In the genomic region with DNA sequence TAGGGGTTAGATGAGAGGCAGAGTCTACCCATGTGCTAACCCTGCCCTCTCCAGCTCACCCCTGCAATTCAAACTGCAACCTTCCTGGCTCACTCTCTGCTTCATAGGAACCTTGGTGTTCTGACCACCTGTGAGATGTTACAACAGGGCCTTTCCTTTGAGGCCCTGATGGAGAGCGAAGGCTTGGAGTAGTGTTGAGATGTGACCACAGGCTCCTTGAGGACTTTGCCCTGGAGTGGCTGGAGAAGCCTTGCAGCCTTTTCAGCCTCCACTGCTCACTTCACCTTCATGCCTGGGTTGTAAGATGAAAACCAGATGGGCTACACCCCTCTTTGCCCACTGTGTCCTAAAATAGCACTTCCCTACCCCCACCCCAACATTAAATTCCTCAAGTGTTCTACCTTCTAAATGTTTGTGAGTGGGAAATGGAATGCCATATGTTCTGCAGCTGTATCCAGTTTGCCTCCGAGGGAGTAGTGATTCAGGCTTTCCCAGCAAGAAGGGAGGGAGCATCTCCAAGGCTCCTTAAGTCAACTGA, we compare ENCODE assay signal across 11 mouse cellular contexts. TPM values are rescaled to one million over a fixed set of nuclear protein-coding genes. Genes with fewer than 3 reads are reported as not detected.
DNase-seq lines count a peak whose midpoint lies in the region; ATAC-seq and TF ChIP-seq lines count a peak whose summit lies in the region.
"Had no signal": no experiment of that assay in that cellular context is flagged by ENCODE, and none has a peak within 500 bp of the region (broad histone marks: within the 10 kb centered on the region; RNA-seq: fewer than 3 reads in every experiment).

No protein-coding gene starts in this region.

- peak overlapping the region; percentile 54 for H3K27ac ChIP-seq in intestine, embryonic 14.5 days (ENCODE audit: low read depth)
- H3K27ac ChIP-seq in intestine, postnatal 0 days (ENCODE audit: low read depth, low read length): no peak overlapping the region
- peak overlapping the region; percentile 88 for H3K27ac ChIP-seq in limb, embryonic 15.5 days
- H3K27ac ChIP-seq: midbrain, embryonic 13.5 days had no signal

- H3K4me2 ChIP-seq in intestine, embryonic 14.5 days (ENCODE audit: low read length): no peak overlapping the region
- H3K4me2 ChIP-seq in intestine, postnatal 0 days (replicated peaks; ENCODE audit: low read depth): no peak overlapping the region
- H3K4me2 ChIP-seq in limb, embryonic 15.5 days: peak overlapping the region; percentile 13; the same call in 1 of the 2 replicates
- H3K4me2 ChIP-seq: midbrain, embryonic 13.5 days had no signal

- TF ChIP-seq CTCF in intestine, postnatal 0 days (IDR thresholded peaks at IDR 0.05; ENCODE audit: low read depth): no peak
- no peak for TF ChIP-seq CTCF in G1E (IDR thresholded peaks at IDR 0.05; ENCODE audit: low read depth, low read length)

- H3K4me1 ChIP-seq in intestine, embryonic 14.5 days (replicated peaks; ENCODE audit: control insufficient read depth, insufficient read depth, low read length): peaks cover 55% of the 10 kb centered on the region
- H3K4me1 ChIP-seq in intestine, postnatal 0 days (replicated peaks; ENCODE audit: control insufficient read depth, insufficient read depth, low read length): peaks cover 4% of the 10 kb centered on the region
- peaks cover 89% of the 10 kb centered on the region for H3K4me1 ChIP-seq in G1E (ENCODE audit: insufficient read depth, low read depth, low read length)
- H3K4me1 ChIP-seq in limb, embryonic 15.5 days: peaks cover 61% of the 10 kb centered on the region

- 37% methylated on average over 2 of the region's 2 CpGs for WGBS in intestine, embryonic 14.5 days
- whole genome bisulfite sequencing in intestine, postnatal 0 days: 37% methylated on average over 2 of the region's 2 CpGs
- WGBS in limb, embryonic 15.5 days: 20% methylated on average over 2 of the region's 2 CpGs

- no peak overlapping the region for H3K9ac ChIP-seq in intestine, embryonic 14.5 days (ENCODE audit: low read length)
- no peak overlapping the region for H3K9ac ChIP-seq in intestine, postnatal 0 days (ENCODE audit: low read depth, low read length)
- no peak overlapping the region for H3K9ac ChIP-seq in limb, embryonic 15.5 days
- H3K9ac ChIP-seq: midbrain, embryonic 13.5 days had no signal

- DNase-seq in intestine, embryonic 14.5 days (ENCODE audit: low spot score): peak; percentile 58
- no peak for DNase-seq in G1E (ENCODE audit: low spot score)
- peak; percentile 59 for DNase-seq in embryo, embryonic 10 days (ENCODE audit: low spot score)
- DNase-seq in layer of hippocampus, postnatal 36 days: no peak
- DNase-seq in adrenal gland, adult 18-20 months (ENCODE audit: low spot score in 2 of 2): no peak
- DNase-seq in adrenal gland, postnatal 36 days: no peak
- DNase-seq: cerebellum, postnatal 14 days; kidney, adult 8-10 months had no signal

- H3K27me3 ChIP-seq in intestine, embryonic 14.5 days (replicated peaks; ENCODE audit: control insufficient read depth, insufficient read depth, low read length): no peaks in the 10 kb centered on the region
- H3K27me3 ChIP-seq in intestine, postnatal 0 days (replicated peaks; ENCODE audit: control insufficient read depth, insufficient read depth, low read length): no peaks in the 10 kb centered on the region
- H3K27me3 ChIP-seq in G1E (ENCODE audit: insufficient read depth, low read length): no peaks in the 10 kb centered on the region
- H3K27me3 ChIP-seq in limb, embryonic 15.5 days: no peaks in the 10 kb centered on the region
- H3K27me3 ChIP-seq: midbrain, embryonic 13.5 days had no signal

- no peaks in the 10 kb centered on the region for H3K9me3 ChIP-seq in intestine, embryonic 14.5 days (ENCODE audit: control insufficient read depth, low read length)
- H3K9me3 ChIP-seq in intestine, postnatal 0 days (ENCODE audit: control insufficient read depth): no peaks in the 10 kb centered on the region
- H3K9me3 ChIP-seq in G1E (replicated peaks): no peaks in the 10 kb centered on the region
- no peaks in the 10 kb centered on the region for H3K9me3 ChIP-seq in limb, embryonic 15.5 days
- H3K9me3 ChIP-seq: midbrain, embryonic 13.5 days had no signal

- no peaks in the 10 kb centered on the region for H3K36me3 ChIP-seq in intestine, embryonic 14.5 days (ENCODE audit: control insufficient read depth, insufficient read depth, low read length)
- no peaks in the 10 kb centered on the region for H3K36me3 ChIP-seq in intestine, postnatal 0 days (ENCODE audit: control insufficient read depth, insufficient read depth)
- H3K36me3 ChIP-seq in G1E (replicated peaks): peaks cover 56% of the 10 kb centered on the region
- no peaks in the 10 kb centered on the region for H3K36me3 ChIP-seq in limb, embryonic 15.5 days
- H3K36me3 ChIP-seq: midbrain, embryonic 13.5 days had no signal

- no peak overlapping the region for H3K4me3 ChIP-seq in intestine, embryonic 14.5 days (ENCODE audit: low read depth, low read length)
- H3K4me3 ChIP-seq in intestine, postnatal 0 days (ENCODE audit: low read depth, low read length): no peak overlapping the region
- H3K4me3 ChIP-seq in G1E (ENCODE audit: low read depth, low read length): peak overlapping the region; percentile 30; the same call in 1 of the 2 replicates
- H3K4me3 ChIP-seq in limb, embryonic 15.5 days: no peak overlapping the region
- H3K4me3 ChIP-seq: midbrain, embryonic 13.5 days had no signal

- ATAC-seq in intestine, embryonic 14.5 days (replicated peaks; ENCODE audit: low FRiP score, low TSS enrichment, low read depth): no peak; the same call in 1 of the 2 replicates
- ATAC-seq in intestine, postnatal 0 days: no peak
- ATAC-seq in G1E (ENCODE audit: extremely low read depth, insufficient number of reproducible peaks, low FRiP score, poor library complexity, severe bottlenecking): no peak
- peak; percentile 70 for ATAC-seq in limb, embryonic 15.5 days (ENCODE audit: insufficient number of reproducible peaks, low FRiP score, low TSS enrichment, low read depth)
- ATAC-seq: midbrain, embryonic 13.5 days had no signal

RNA-seq across cellular contexts. Expression of gene Cyth3, which starts 34.5 kb away (rescaled TPM):
- 51.6 and 52.2 TPM in 2 replicates for polyA plus RNA-seq in intestine, embryonic 14.5 days (2014; fragmentation: Nextera tagmentation; extraction: Ambion mirVana)
- polyA plus RNA-seq in intestine, postnatal 0 days (2015; fragmentation: Nextera tagmentation; extraction: Ambion mirVana): 21.1 and 22.6 TPM in 2 replicates
- total RNA-seq in G1E (2014; fragmentation: Nextera tagmentation): 242 and 246 TPM in 2 replicates
- 174 and 191 TPM in 2 replicates for total RNA-seq in G1E (2017)
- 70.4 and 76.3 TPM in 2 replicates for polyA plus RNA-seq in G1E (2012)
- 78.0 and 78.5 TPM in 2 replicates for polyA plus RNA-seq in limb, embryonic 15.5 days (2015; fragmentation: Nextera tagmentation; extraction: Ambion mirVana)
- 10 to 100 TPM; 44.2 to 48.6 TPM for total RNA-seq in layer of hippocampus, postnatal 36 days (2021)
- 100 to 1,000 TPM in 1 of 2 experiments, 10 to 100 TPM in 1; 81.9 to 153 TPM for total RNA-seq in adrenal gland, adult 18-20 months (2021)
- total RNA-seq in adrenal gland, postnatal 36 days (2021): 100 to 1,000 TPM; 120 to 180 TPM

Comparison
In these comparisons a context has a peak if more than half of its experiments do, and no peak if none do; other contexts are left out.
1. DNase-seq: peak in intestine, embryonic 14.5 days (single experiment) and embryo, embryonic 10 days (single experiment); none in G1E (single experiment), layer of hippocampus, postnatal 36 days (0 of 2), adrenal gland, adult 18-20 months (0 of 2) and adrenal gland, postnatal 36 days (0 of 2).